Mouse (Mus musculus): Measurements from ENCODE around the gene Lsamp. TPM values are rescaled to one million over a fixed set of nuclear protein-coding genes. Genes with fewer than 3 reads are reported as not detected.

The Lsamp gene
- polyA plus RNA-seq, 1 experiment from 2014 or later, result 31.1 TPM

GRCm38 (mm10) chr16:42190114-42191045 is 2206.2 kb downstream of the Lsamp start:
- no peaks in the 10 kb centered on the region for H3K36me3 ChIP-seq
- no peaks in the 10 kb centered on the region for H3K9me3 ChIP-seq (replicated peaks)
- H3K4me2 ChIP-seq (replicated peaks), result peak overlapping the region; percentile 82
- peak overlapping the region; percentile 76 for H3K9ac ChIP-seq
- H3K27ac ChIP-seq, result peak overlapping the region; percentile 99
- H3K27me3 ChIP-seq, result no peaks in the 10 kb centered on the region
- peak; percentile 96 for ATAC-seq (ENCODE audit: low FRiP score)
- WGBS, result 1% methylated on average over 44 of the region's 44 CpGs
- peaks cover 7% of the 10 kb centered on the region for H3K4me1 ChIP-seq
- H3K4me3 ChIP-seq, result peak overlapping the region; percentile 44

Small RNA genes lying within 50 kb of the gene (microRNA-seq; reads per million reads assigned to microRNA genes)
- gene Gm27887 (not detected), gene Gm47276 (not detected)
